Mouse (Mus musculus) left cerebral cortex, postnatal 4 days (tissue): ENCODE measurements around the gene Lrmda. TPM values are rescaled to one million over a fixed set of nuclear protein-coding genes. Genes with fewer than 3 reads are reported as not detected.
"Not testable (repeated sequence)": the region's sequence is repeated elsewhere in the genome, so short reads cannot be mapped to it uniquely, and the experiment has no call there.

Experiments used
- DNase-seq: peaks from one replicate; pipeline ENCODE4 v3.0.0-alpha.2; 2022
- intact Hi-C: fragments of 180-260 bp; cut with DNase I; formaldehyde crosslinking; loops from one replicate; pipeline ENCODE4 v1.15.1; 2025
- total RNA-seq, 2 experiments: library from RNA; stranded (reverse); gene quantifications; 2 replicates each; pipeline ENCODE4 v1.2.3; 2021

Gene Lrmda
- total RNA-seq, 2 experiments from 2014 or later: 0.74 TPM; not detected in 1

- intact Hi-C loops: no loop called here
- DNase-seq: no peak
Measured at GRCm38 (mm10) chr14:22745263-22745881, 725.9 kb downstream of the Lrmda start.

GRCm38 (mm10) chr14:22745882-22746480 lies 726.5 kb downstream of the Lrmda start:
- DNase-seq: no peak
- intact Hi-C loops: no loop called here

GRCm38 (mm10) chr14:22747816-22748215 lies 728.3 kb downstream of the Lrmda start:
- no peak for DNase-seq
- intact Hi-C loops: no loop called here

- DNase-seq: no peak
- intact Hi-C loops: no loop called here
Measured at GRCm38 (mm10) chr14:22750409-22750808, 730.9 kb downstream of the Lrmda start.

- intact Hi-C loops: no loop called here
- DNase-seq: no peak
Measured at GRCm38 (mm10) chr14:22751290-22751689, 731.8 kb downstream of the Lrmda start.

- intact Hi-C loops: no loop called here
- DNase-seq: no peak
Measured at GRCm38 (mm10) chr14:22754633-22755032, 735.1 kb downstream of the Lrmda start.

GRCm38 (mm10) chr14:22757493-22757892 lies 738.0 kb downstream of the Lrmda start:
- no peak for DNase-seq

GRCm38 (mm10) chr14:22759216-22759615 lies 739.7 kb downstream of the Lrmda start:
- intact Hi-C loops: no loop called here
- no peak for DNase-seq

More at GRCm38 (mm10) chr14:22757493-22757892, 738.0 kb downstream of the Lrmda start:
- intact Hi-C loops: no loop called here

- intact Hi-C loops: no loop called here
- DNase-seq: no peak
Measured at GRCm38 (mm10) chr14:22759673-22760072, 740.2 kb downstream of the Lrmda start.

GRCm38 (mm10) chr14:22760241-22761039 lies 740.9 kb downstream of the Lrmda start:
- no peak for DNase-seq
- intact Hi-C loops: no loop called here

- intact Hi-C loops: no loop called here
- DNase-seq: peak; percentile 3
Measured at GRCm38 (mm10) chr14:22781709-22782108, 762.2 kb downstream of the Lrmda start.

GRCm38 (mm10) chr14:22782365-22782764 lies 762.9 kb downstream of the Lrmda start:
- DNase-seq: peak; percentile 9
- intact Hi-C loops: no loop called here

- intact Hi-C loops: no loop called here
Measured at GRCm38 (mm10) chr14:22783211-22784161, 764.0 kb downstream of the Lrmda start.

GRCm38 (mm10) chr14:22800020-22800419 lies 780.5 kb downstream of the Lrmda start:
- intact Hi-C loops: loop anchor here (10.0 kb wide), 1 partner anchor 215 kb away; no protein-coding TSS in a partner anchor
- no peak for DNase-seq

More at GRCm38 (mm10) chr14:22783211-22784161, 764.0 kb downstream of the Lrmda start:
- DNase-seq: peak; percentile 40

GRCm38 (mm10) chr14:22800871-22801636 lies 781.5 kb downstream of the Lrmda start:
- intact Hi-C loops: loop anchor here (10.0 kb wide), 1 partner anchor 216 kb away; no protein-coding TSS in a partner anchor
- DNase-seq: no peak

GRCm38 (mm10) chr14:22801714-22802113 lies 782.2 kb downstream of the Lrmda start:
- intact Hi-C loops: loop anchor here (10.0 kb wide), 1 partner anchor 217 kb away; no protein-coding TSS in a partner anchor
- DNase-seq: not testable (repeated sequence)

GRCm38 (mm10) chr14:22807324-22807723 lies 787.8 kb downstream of the Lrmda start:
- intact Hi-C loops: loop anchor here (10.0 kb wide), 1 partner anchor 223 kb away; no protein-coding TSS in a partner anchor
- DNase-seq: no peak

GRCm38 (mm10) chr14:22807726-22808594 lies 788.4 kb downstream of the Lrmda start:
- intact Hi-C loops: loop anchor here (10.0 kb wide), 1 partner anchor 223 kb away; no protein-coding TSS in a partner anchor
- DNase-seq: peak; percentile 75
